Mouse (Mus musculus): Measurements from ENCODE around the gene Kcnip1.

DNA sequence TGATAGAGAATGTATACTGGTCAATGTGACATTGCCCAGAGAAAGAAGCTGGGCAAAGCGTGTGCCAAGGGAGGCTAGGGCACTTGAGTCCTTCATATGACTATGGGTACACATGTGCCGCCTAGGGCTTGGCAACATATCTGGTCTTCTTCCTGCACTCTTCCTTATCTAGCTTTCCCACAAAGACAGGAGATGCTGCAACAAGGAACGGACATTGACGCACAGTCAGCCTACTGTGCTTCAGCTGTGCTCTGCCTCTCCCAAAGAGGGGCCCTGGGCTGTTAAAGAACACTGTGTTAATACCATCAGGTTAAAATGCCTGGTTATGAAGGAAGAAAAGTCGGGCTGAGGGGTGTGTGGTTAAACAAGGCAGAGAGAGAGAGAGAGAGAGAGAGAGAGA lies 36.3 kb downstream of the Kcnip1 start:
- TF ChIP-seq CTCF (IDR thresholded peaks at IDR 0.05; ENCODE audit: low read depth) (no peak), EP300 (IDR thresholded peaks at IDR 0.05; ENCODE audit: low read depth) (no peak)

Data from liver, embryonic 14.5 days (tissue).